Mouse (Mus musculus) ES-E14 (cell line): ENCODE measurements at regions not wholly inside any gene's neighbourhood (a gene's known extent, or its start where the extent isn't known, plus 50 kb on each side); places are given as distances from the start of the nearest gene placed in this dataset.

Experiments
- DNase-seq: peaks from one replicate; pipeline ENCODE4 v3.0.0-alpha.2; 2013; ENCODE audit warnings: low read depth, low spot score
- H3K27ac ChIP-seq: 2 replicates; pipeline ENCODE4 v1.5.1; 2012; ENCODE audit warnings: low read depth, mild to moderate bottlenecking, low read length, moderate library complexity, mixed read lengths; ENCODE audit not compliant: poor library complexity, insufficient read depth, severe bottlenecking
- H3K36me3 ChIP-seq: 2 replicates; pipeline ENCODE4 v1.6.1; 2012; ENCODE audit warnings: mild to moderate bottlenecking, low read length, moderate library complexity, mixed read lengths; ENCODE audit not compliant: control insufficient read depth, poor library complexity, insufficient read depth, severe bottlenecking
- H3K4me1 ChIP-seq, 2 experiments: fragments of 150-350 bp in 1 of 2; sonication (generic) in 1 of 2; 2 replicates each; pipeline ENCODE4 v1.6.1; 2012; ENCODE audit warnings: low read length in 2 of 2, mild to moderate bottlenecking in 1 of 2, mixed read lengths in 1 of 2; ENCODE audit not compliant: control insufficient read depth in 2 of 2, insufficient read depth in 2 of 2, poor library complexity in 1 of 2
- H3K4me3 ChIP-seq, 2 experiments: fragments of 150-350 bp in 1 of 2; sonication (generic) in 1 of 2; 2 replicates each; pipeline ENCODE4 v1.5.1; 2012; ENCODE audit warnings: low read length in 2 of 2, low read depth in 1 of 2, mild to moderate bottlenecking in 1 of 2, mixed read lengths in 1 of 2; ENCODE audit not compliant: insufficient read depth in 1 of 2, poor library complexity in 1 of 2, severe bottlenecking in 1 of 2
- H3K9ac ChIP-seq: 2 replicates; pipeline ENCODE4 v1.6.1; 2012; ENCODE audit warnings: low read depth, mild to moderate bottlenecking, low read length, mixed read lengths; ENCODE audit not compliant: poor library complexity, insufficient read depth, severe bottlenecking
- H3K9me3 ChIP-seq: fragments of 150-350 bp; sonication (generic); 2 replicates; pipeline ENCODE4 v1.6.1; 2012; ENCODE audit warnings: low read depth, mild to moderate bottlenecking, low read length; ENCODE audit not compliant: control insufficient read depth, insufficient read depth
- CHD2 ChIP-seq: IDR thresholded peaks from 2 replicates; pipeline ENCODE4 v1.6.1; 2014; ENCODE audit warnings: mild to moderate bottlenecking, low read depth, low read length, inconsistent platforms
- HCFC1 ChIP-seq: IDR thresholded peaks from 2 replicates; pipeline ENCODE4 v1.6.1; 2012; ENCODE audit warnings: low read length, inconsistent platforms, borderline replicate concordance; ENCODE audit not compliant: insufficient read depth
- MAFK ChIP-seq: IDR thresholded peaks from 2 replicates; pipeline ENCODE4 v1.6.1; 2014; ENCODE audit warnings: mild to moderate bottlenecking, low read depth, low read length, inconsistent platforms; ENCODE audit not compliant: insufficient read depth
- ZC3H11A ChIP-seq: IDR thresholded peaks from 2 replicates; pipeline ENCODE4 v1.6.1; 2012; ENCODE audit warnings: low read depth, mild to moderate bottlenecking, inconsistent platforms, low read length, borderline replicate concordance
- ZNF384 ChIP-seq: IDR thresholded peaks from 2 replicates; pipeline ENCODE4 v1.6.1; 2012; ENCODE audit warnings: low read depth, low read length, inconsistent platforms
- in situ Hi-C, 2 experiments: fragments of 600-800 bp; cut with MboI; formaldehyde crosslinking; loops; one replicate each; pipeline ENCODE4 v1.15.1; 2025; ENCODE audit warnings: low sequenced_read_pairs in 2 of 2, inconsistent platforms in 1 of 2; ENCODE audit not compliant: unreplicated experiment in 2 of 2

DNA sequence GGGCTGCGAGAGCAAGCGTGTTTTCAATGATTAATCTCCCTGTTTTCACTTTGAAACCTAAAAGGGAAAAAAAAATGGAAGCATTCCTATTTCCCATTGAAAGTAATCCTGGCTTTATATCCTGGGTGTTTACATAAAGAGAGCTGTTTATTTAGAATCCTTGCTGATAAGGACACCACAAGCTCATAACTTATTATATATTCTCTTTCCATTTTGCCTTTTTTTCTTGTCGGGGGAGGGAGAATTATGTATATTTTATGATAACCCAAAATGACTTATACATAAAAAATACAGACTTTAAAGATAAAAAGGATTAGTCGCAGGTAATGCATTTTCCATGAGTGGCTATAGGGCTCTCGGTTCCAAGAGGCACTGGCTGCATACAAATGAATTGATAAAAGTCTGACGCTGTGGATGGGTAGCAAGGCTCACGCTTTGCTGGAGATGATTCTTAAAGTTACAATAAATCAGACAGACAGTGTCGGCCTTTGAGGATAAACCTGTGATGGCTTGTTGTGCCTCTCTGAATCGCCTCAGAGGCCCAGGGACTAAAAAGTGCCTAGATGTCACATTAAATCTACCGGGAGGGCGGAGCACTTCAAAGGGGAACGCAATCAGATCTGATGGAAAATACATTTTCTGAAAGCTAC, 155.7 kb downstream of the Psat1 start:
- no peaks in the 10 kb centered on the region for H3K4me1 ChIP-seq
- in situ Hi-C loops: no loop called here
- DNase-seq: no peak
- TF ChIP-seq HCFC1: no peak
- H3K4me3 ChIP-seq: no peak overlapping the region
- H3K27ac ChIP-seq: no peak overlapping the region
- H3K9me3 ChIP-seq: no peaks in the 10 kb centered on the region
- no peaks in the 10 kb centered on the region for H3K36me3 ChIP-seq
- H3K9ac ChIP-seq: no peak overlapping the region

- in situ Hi-C loops: no loop called here
- no peak overlapping the region for H3K27ac ChIP-seq
- no peaks in the 10 kb centered on the region for H3K4me1 ChIP-seq
- no peak overlapping the region for H3K9ac ChIP-seq
- H3K4me3 ChIP-seq: no peak overlapping the region
- H3K9me3 ChIP-seq: no peaks in the 10 kb centered on the region
- no peak for DNase-seq
- TF ChIP-seq CHD2 (no peak), ZNF384 (no peak), ZC3H11A (no peak), MAFK (no peak), HCFC1 (no peak)
- no peaks in the 10 kb centered on the region for H3K36me3 ChIP-seq
Measured at GRCm38 (mm10) chr19:15790620-15791263, 156.4 kb downstream of the Psat1 start.

- no peaks in the 10 kb centered on the region for H3K9me3 ChIP-seq
- H3K27ac ChIP-seq: no peak overlapping the region
- no peak overlapping the region for H3K9ac ChIP-seq
- H3K36me3 ChIP-seq: no peaks in the 10 kb centered on the region
- H3K4me3 ChIP-seq: no peak overlapping the region
- in situ Hi-C loops: no loop called here
- DNase-seq: no peak
- TF ChIP-seq CHD2 (no peak), ZNF384 (no peak), MAFK (no peak), HCFC1 (no peak)
- H3K4me1 ChIP-seq: no peaks in the 10 kb centered on the region
Measured at GRCm38 (mm10) chr19:15789741-15790140, 157.4 kb downstream of the Psat1 start.

DNA sequence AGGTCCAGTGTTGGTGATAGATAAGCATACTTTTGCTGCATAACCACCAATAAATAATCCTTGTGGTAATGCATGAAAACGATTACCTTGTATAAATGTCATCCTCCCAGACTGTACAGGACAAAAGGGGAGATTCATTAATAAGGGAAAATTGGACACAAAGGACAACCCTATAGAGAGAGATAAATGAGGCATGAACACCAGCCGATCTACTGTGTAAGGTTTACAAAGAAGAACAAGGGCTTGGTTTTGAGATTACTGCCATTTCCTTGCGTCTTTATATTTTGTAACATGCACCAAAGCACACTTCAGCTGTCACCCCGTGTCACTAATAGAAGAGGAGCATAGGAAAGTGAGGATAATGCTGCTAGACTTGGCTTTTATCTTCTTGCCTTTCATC, 162.5 kb downstream of the Psat1 start:
- H3K9me3 ChIP-seq: no peaks in the 10 kb centered on the region
- no peak overlapping the region for H3K27ac ChIP-seq
- H3K9ac ChIP-seq: no peak overlapping the region
- H3K4me1 ChIP-seq: no peaks in the 10 kb centered on the region
- no peak for DNase-seq
- H3K4me3 ChIP-seq: no peak overlapping the region
- H3K36me3 ChIP-seq: no peaks in the 10 kb centered on the region
- TF ChIP-seq ZNF384 (no peak), HCFC1 (no peak), ZC3H11A (no peak), MAFK (no peak), CHD2 (no peak)
- in situ Hi-C loops: no loop called here

- Histone ChIP-seq H3K9me3 (no peaks in the 10 kb centered on the region), H3K4me3 (no peak overlapping the region), H3K27ac (no peak overlapping the region), H3K36me3 (no peaks in the 10 kb centered on the region), H3K4me1 (no peaks in the 10 kb centered on the region), H3K9ac (no peak overlapping the region)
- DNase-seq: no peak
- in situ Hi-C loops: no loop called here
- no peak for TF ChIP-seq HCFC1
Measured at GRCm38 (mm10) chr19:15769651-15770050, 177.5 kb downstream of the Psat1 start.
